Mouse (Mus musculus) brain, embryonic 14.5 days (tissue): ENCODE measurements at regions not wholly inside any gene's neighbourhood (a gene's known extent, or its start where the extent isn't known, plus 50 kb on each side); places are given as distances from the start of the nearest gene placed in this dataset.

Experiments
- DNase-seq: peaks from one replicate; pipeline ENCODE4 v3.0.0-alpha.2; 2011; ENCODE audit warnings: low read depth
- CTCF ChIP-seq: fragments of 200-500 bp; IDR thresholded peaks from 2 replicates; pipeline ENCODE4 v1.5.1; 2012; ENCODE audit warnings: inconsistent platforms, mild to moderate bottlenecking, moderate library complexity, borderline replicate concordance; ENCODE audit not compliant: insufficient read depth, insufficient read length; ENCODE audit errors: extremely low read depth
- POLR2A ChIP-seq: fragments of 200-500 bp; IDR thresholded peaks from 2 replicates; pipeline ENCODE4 v1.6.1; 2012; ENCODE audit warnings: mild to moderate bottlenecking, inconsistent platforms, borderline replicate concordance; ENCODE audit not compliant: poor library complexity, insufficient read depth, insufficient read length, severe bottlenecking; ENCODE audit errors: extremely low read depth

DNA sequence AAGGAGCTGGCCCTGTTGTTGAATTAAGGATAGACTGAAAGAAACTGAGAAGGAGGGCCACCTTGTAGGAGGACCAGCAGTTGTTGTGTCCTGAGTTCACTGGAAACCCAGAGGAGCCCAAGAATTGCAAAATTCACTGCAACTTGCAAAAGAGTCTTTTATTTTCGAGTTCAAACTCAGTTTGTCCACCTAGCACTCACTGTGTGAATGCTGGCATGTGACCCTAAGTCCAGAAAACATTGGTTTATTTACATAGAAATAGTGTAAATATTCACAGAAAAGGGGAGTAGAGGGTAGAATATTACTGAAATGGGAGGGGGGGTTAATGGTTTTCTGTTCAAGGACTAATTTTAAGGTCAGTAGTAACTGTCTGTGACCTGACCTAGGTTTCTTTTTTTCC lies 394.7 kb downstream of the 4933405O20Rik start:
- TF ChIP-seq POLR2A (no peak), CTCF (no peak)
- no peak for DNase-seq

DNA sequence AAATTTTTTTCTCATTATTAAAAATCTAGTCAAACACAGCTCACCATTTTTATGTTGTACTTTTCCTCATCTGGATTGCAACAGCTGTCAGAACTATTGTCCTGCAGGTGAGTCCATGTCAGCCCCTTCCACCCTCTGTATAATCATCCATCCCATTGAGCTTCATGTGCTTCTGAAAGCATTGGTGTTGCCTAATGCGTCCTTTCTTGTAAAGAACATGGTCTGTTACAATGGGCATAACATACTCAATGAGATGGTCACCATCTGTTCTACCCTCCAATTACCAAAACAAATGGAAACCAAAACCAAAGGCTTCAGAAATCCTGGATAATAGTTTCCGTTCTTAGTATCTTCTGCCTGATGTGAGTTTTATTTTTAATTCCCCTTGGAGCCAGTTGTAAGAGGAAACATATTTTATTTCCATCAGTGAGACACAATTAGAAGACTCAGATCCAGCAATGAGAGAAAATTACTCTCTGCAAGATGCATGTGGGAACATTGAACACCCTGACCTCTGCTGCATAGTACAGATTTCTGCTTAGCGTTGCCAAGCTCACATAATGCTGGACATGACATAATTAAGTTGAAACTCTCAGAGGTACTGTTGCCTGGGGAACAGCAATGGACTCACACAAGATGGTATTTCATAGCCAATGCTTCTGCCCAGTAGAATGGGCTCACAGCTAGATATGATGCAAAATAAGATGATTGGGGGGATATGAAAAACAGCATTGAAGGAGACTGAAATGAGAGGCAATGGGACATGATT lies 443.1 kb downstream of the 4933405O20Rik start:
- DNase-seq, result peak; percentile 75
- TF ChIP-seq CTCF (no peak), POLR2A (no peak)

DNA sequence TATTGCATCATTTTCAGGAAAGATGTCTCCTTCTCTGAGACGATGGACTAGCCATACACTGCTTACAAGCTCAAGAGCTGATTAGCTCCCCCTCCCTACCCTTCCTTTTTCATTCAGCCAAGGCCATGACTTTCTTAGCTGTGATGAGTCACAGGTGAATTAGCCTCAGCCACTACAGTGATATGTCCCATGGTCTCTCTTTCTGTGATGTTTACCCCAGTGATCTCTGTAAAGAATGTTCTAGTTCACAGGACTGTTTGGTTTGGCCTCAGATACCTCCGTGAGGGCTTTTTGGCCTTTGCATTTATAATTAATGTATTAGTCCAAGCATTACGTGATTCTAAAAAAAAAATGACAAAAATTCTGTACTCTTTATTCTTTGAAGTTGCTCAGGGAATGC lies 452.5 kb downstream of the 4933405O20Rik start:
- DNase-seq, result no peak
- TF ChIP-seq CTCF (no peak), POLR2A (no peak)

DNA sequence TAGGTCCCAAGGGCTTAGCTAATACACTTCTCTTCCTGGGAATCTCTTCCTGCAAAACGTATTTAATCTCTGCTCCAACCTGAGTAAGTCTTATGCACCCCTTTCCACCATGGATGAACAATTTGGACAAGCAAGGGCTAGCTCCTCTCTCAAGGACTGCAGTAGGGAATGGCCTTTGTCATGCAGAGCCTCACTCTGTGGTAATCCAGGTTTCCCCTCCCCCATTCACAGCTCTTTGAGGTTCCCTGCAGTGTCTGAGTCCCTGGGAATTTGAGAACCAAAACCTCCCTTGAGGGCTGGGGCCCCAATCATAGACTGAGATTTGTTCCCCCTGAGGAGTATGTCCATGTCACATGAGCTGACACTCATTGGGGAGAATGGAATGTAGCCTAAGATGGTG lies 442.5 kb upstream of the Ano5 start:
- TF ChIP-seq CTCF (no peak), POLR2A (no peak)
- no peak for DNase-seq

DNA sequence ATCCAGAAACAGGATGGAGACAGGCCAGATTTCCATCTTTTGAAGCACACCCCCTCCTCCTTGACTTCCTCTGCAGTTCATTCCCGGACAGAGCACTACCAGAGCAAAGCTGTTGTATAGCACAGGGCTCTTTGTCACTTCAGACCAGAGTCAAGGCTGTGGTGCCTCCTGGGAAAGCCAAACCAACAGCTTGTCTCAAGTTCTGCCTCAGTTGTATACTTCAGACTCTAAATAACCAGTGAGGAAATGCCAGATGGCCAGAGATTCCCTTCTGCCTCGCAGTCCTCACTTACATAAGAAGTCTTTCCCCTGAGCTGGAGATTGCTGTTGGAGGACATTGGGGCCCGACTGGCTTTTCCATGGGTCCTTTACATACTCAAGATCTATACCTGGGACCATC lies 417.1 kb upstream of the Ano5 start:
- no peak for DNase-seq
- TF ChIP-seq CTCF (no peak), POLR2A (no peak)

GRCm38 (mm10) chr7:51101166-51101565 lies 409.7 kb upstream of the Ano5 start:
- peak; percentile 40 for DNase-seq

GRCm38 (mm10) chr7:51140796-51141195 lies 370.0 kb upstream of the Ano5 start:
- TF ChIP-seq POLR2A (no peak), CTCF (no peak)
- no peak for DNase-seq

More at GRCm38 (mm10) chr7:51101166-51101565, 409.7 kb upstream of the Ano5 start:
- no peak for TF ChIP-seq POLR2A
- no peak for TF ChIP-seq CTCF

DNA sequence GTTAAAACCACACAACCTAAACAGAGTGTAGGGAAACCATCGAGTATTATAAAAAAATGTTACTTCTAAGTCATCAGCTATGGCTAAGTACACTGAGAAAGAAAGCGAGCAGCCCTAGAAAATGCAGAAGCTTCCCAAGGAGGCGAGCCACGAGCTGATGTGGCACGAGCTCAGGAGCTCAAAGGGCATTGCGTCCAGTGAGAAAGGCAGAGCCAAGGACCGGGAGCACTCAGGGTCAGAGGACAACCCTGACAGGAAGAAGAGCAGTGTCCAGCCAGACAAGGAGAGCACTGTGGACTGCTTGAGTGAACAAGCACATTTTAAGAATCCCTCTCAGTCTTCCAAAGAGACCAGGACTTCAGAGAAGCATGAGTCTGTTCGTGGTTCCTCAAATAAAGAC lies 335.6 kb upstream of the Ano5 start:
- TF ChIP-seq CTCF, result no peak
- TF ChIP-seq POLR2A, result no peak
- no peak for DNase-seq

DNA sequence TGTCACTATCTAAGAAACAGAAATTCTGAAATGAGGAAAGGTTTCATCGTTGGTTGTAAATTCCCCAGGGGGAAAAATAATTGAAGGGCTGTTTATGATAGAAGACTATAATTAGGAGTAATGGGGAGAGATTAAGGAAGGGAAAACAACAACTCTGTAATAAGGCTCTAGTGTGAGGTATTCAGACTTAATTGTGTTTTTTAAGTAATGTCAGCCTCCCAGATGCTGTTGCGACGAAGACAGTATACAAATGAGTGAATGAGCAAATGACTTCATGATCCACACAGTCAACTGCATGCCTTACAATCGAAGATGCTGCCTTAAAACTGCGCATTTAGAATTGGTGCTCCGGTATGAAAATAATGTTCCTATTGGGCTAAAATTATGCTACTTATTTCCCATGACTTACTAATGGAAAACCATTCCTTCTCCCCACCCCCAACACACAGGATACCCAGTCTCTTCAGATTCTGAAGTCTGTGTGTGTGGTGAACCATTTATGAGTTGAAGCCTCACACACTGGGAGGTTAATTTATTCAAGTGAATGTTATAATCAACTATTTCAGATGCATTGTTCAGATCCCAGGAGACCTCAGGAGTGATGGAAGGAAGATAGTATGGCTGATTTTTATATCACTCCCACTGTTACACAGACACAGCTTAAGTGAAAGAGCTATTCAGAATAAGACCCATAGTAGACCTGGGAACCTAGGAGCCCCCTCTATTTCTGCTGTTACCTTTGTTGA lies 295.2 kb upstream of the Ano5 start:
- DNase-seq, result peak; percentile 67
- TF ChIP-seq POLR2A (no peak), CTCF (no peak)

DNA sequence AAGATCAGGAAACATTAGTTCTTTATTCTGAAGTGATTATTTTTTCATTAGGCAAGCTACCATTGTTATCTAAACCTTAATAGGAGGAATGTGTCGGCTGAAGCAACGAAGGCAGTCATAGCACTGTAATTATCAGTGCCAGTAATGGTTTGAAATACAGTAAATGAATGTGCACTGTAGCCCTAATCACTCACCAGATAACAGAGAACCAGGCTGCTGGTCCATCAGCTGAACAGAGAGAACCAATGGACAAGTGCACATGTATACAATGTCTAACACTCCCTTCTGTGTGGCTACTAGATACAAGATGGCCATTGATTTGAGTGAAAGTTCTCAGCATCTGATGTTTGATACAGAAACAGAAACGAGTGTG lies 294.6 kb upstream of the Ano5 start:
- no peak for DNase-seq
- TF ChIP-seq POLR2A (no peak), CTCF (no peak)

GRCm38 (mm10) chr7:51221351-51221750 lies 289.5 kb upstream of the Ano5 start:
- no peak for DNase-seq
- TF ChIP-seq CTCF (no peak), POLR2A (no peak)

GRCm38 (mm10) chr7:51221806-51222205 lies 289.0 kb upstream of the Ano5 start:
- DNase-seq, result no peak
- TF ChIP-seq POLR2A, result no peak
- TF ChIP-seq CTCF, result no peak
